Mouse (Mus musculus): ENCODE measurements around the gene Gfpt2. TPM values are rescaled to one million over a fixed set of nuclear protein-coding genes. Genes with fewer than 3 reads are reported as not detected.
"Not testable (repeated sequence)": the region's sequence is repeated elsewhere in the genome, so short reads cannot be mapped to it uniquely, and the experiment has no call there.

Gene Gfpt2
- polyA plus RNA-seq, 1 experiment from 2014 or later: 10.4 TPM

GRCm38 (mm10) chr11:49794342-49795144 is 565 bp downstream of the Gfpt2 start:
- H3K27me3 ChIP-seq (ENCODE audit: insufficient read depth, low read length): no peaks in the 10 kb centered on the region
- DNase-seq: peak; percentile 66
- H3K4me2 ChIP-seq: peak overlapping the region; percentile 98
- H3K27ac ChIP-seq (ENCODE audit: low read depth): peak overlapping the region; percentile 63; the same call in 1 of the 2 replicates
- WGBS: 1% methylated on average over 45 of the region's 45 CpGs
- H3K9ac ChIP-seq: peak overlapping the region; percentile 64
- peak; percentile 73 for ATAC-seq (ENCODE audit: insufficient read depth)
- peak overlapping the region; percentile 61 for H3K4me3 ChIP-seq (ENCODE audit: low read depth, low read length)
- TF ChIP-seq CTCF (IDR thresholded peaks at IDR 0.05; ENCODE audit: low read depth): no peak
- no peaks in the 10 kb centered on the region; the same call in 1 of the 2 replicates for H3K9me3 ChIP-seq (ENCODE audit: low read depth, low read length)
- no peaks in the 10 kb centered on the region for H3K36me3 ChIP-seq (ENCODE audit: insufficient read depth)
- H3K4me1 ChIP-seq (ENCODE audit: insufficient read depth): 0 out of 2 replicates have a peak, but pooled peaks cover 3% of the 10 kb centered on the region

- no peak for TF ChIP-seq CTCF (IDR thresholded peaks at IDR 0.05; ENCODE audit: low read depth)
- H3K4me1 ChIP-seq (ENCODE audit: insufficient read depth): 0 out of 2 replicates have a peak, but pooled peaks cover 3% of the 10 kb centered on the region
- 82% methylated on average over 6 of the region's 6 CpGs for WGBS
- DNase-seq: no peak
- no peak for ATAC-seq (ENCODE audit: insufficient read depth)
- no peaks in the 10 kb centered on the region for H3K36me3 ChIP-seq (ENCODE audit: insufficient read depth)
- no peaks in the 10 kb centered on the region for H3K9me3 ChIP-seq (ENCODE audit: low read depth, low read length)
- H3K9ac ChIP-seq: no peak overlapping the region
- H3K27me3 ChIP-seq (ENCODE audit: insufficient read depth, low read length): no peaks in the 10 kb centered on the region
- H3K4me2 ChIP-seq: no peak overlapping the region
- no peak overlapping the region for H3K4me3 ChIP-seq (ENCODE audit: low read depth, low read length)
- no peak overlapping the region for H3K27ac ChIP-seq (ENCODE audit: low read depth)
Measured at GRCm38 (mm10) chr11:49798931-49799330, 5.0 kb downstream of the Gfpt2 start.

GRCm38 (mm10) chr11:49801516-49801915 is 7.5 kb downstream of the Gfpt2 start:
- Histone ChIP-seq H3K27ac (ENCODE audit: low read depth) (no peak overlapping the region), H3K9ac (no peak overlapping the region), H3K4me3 (ENCODE audit: low read depth, low read length) (no peak overlapping the region), H3K9me3 (ENCODE audit: low read depth, low read length) (no peaks in the 10 kb centered on the region), H3K27me3 (ENCODE audit: insufficient read depth, low read length) (no peaks in the 10 kb centered on the region), H3K36me3 (ENCODE audit: insufficient read depth) (no peaks in the 10 kb centered on the region), H3K4me2 (no peak overlapping the region), H3K4me1 (ENCODE audit: insufficient read depth) (no peaks in the 10 kb centered on the region)
- no peak for ATAC-seq (ENCODE audit: insufficient read depth)
- no peak for TF ChIP-seq CTCF (IDR thresholded peaks at IDR 0.05; ENCODE audit: low read depth)
- DNase-seq: peak; percentile 78
- WGBS: 42% methylated on average over 4 of the region's 4 CpGs

GRCm38 (mm10) chr11:49803801-49804200 is 9.8 kb downstream of the Gfpt2 start:
- Histone ChIP-seq H3K36me3 (ENCODE audit: insufficient read depth) (0 out of 2 replicates have a peak, but pooled peaks cover 6% of the 10 kb centered on the region), H3K9me3 (ENCODE audit: low read depth, low read length) (no peaks in the 10 kb centered on the region), H3K27ac (ENCODE audit: low read depth) (no peak overlapping the region), H3K4me3 (ENCODE audit: low read depth, low read length) (no peak overlapping the region), H3K27me3 (ENCODE audit: insufficient read depth, low read length) (no peaks in the 10 kb centered on the region), H3K4me2 (no peak overlapping the region), H3K4me1 (ENCODE audit: insufficient read depth) (no peaks in the 10 kb centered on the region), H3K9ac (no peak overlapping the region)
- 95% methylated on average over 4 of the region's 4 CpGs for WGBS
- TF ChIP-seq CTCF (IDR thresholded peaks at IDR 0.05; ENCODE audit: low read depth): 0 out of 2 replicates have a peak, but pooled peaks have one; percentile 4
- DNase-seq: no peak
- ATAC-seq (ENCODE audit: insufficient read depth): no peak

GRCm38 (mm10) chr11:49806218-49806617 is 12.2 kb downstream of the Gfpt2 start:
- no peaks in the 10 kb centered on the region for H3K27me3 ChIP-seq (ENCODE audit: insufficient read depth, low read length)
- 57% methylated on average over 3 of the region's 3 CpGs for WGBS
- no peak for TF ChIP-seq CTCF (IDR thresholded peaks at IDR 0.05; ENCODE audit: low read depth)
- H3K9me3 ChIP-seq (ENCODE audit: low read depth, low read length): no peaks in the 10 kb centered on the region
- no peaks in the 10 kb centered on the region for H3K4me1 ChIP-seq (ENCODE audit: insufficient read depth)
- DNase-seq (no peak), ATAC-seq (ENCODE audit: insufficient read depth) (no peak)
- no peak overlapping the region for H3K4me2 ChIP-seq
- no peak overlapping the region for H3K4me3 ChIP-seq (ENCODE audit: low read depth, low read length)
- H3K9ac ChIP-seq: no peak overlapping the region
- no peak overlapping the region for H3K27ac ChIP-seq (ENCODE audit: low read depth)
- 0 out of 2 replicates have a peak, but pooled peaks cover 10% of the 10 kb centered on the region for H3K36me3 ChIP-seq (ENCODE audit: insufficient read depth)

GRCm38 (mm10) chr11:49808946-49809345 is 15.0 kb downstream of the Gfpt2 start:
- 87% methylated on average over 9 of the region's 9 CpGs for WGBS
- Histone ChIP-seq H3K36me3 (ENCODE audit: insufficient read depth) (0 out of 2 replicates have a peak, but pooled peaks cover 10% of the 10 kb centered on the region), H3K4me1 (ENCODE audit: insufficient read depth) (no peaks in the 10 kb centered on the region), H3K4me3 (ENCODE audit: low read depth, low read length) (no peak overlapping the region), H3K27ac (ENCODE audit: low read depth) (no peak overlapping the region), H3K27me3 (ENCODE audit: insufficient read depth, low read length) (no peaks in the 10 kb centered on the region), H3K9ac (no peak overlapping the region), H3K4me2 (no peak overlapping the region), H3K9me3 (ENCODE audit: low read depth, low read length) (no peaks in the 10 kb centered on the region)
- TF ChIP-seq CTCF (IDR thresholded peaks at IDR 0.05; ENCODE audit: low read depth): no peak
- ATAC-seq (ENCODE audit: insufficient read depth): no peak
- DNase-seq: no peak

GRCm38 (mm10) chr11:49810696-49811095 is 16.7 kb downstream of the Gfpt2 start:
- ATAC-seq (ENCODE audit: insufficient read depth); H3K27ac ChIP-seq (ENCODE audit: low read depth); H3K4me3 ChIP-seq (ENCODE audit: low read depth, low read length); H3K4me2 ChIP-seq; H3K9me3 ChIP-seq (ENCODE audit: low read depth, low read length); H3K9ac ChIP-seq; H3K4me1 ChIP-seq (ENCODE audit: insufficient read depth); DNase-seq; H3K27me3 ChIP-seq (ENCODE audit: insufficient read depth, low read length): not testable (repeated sequence)
- WGBS: 70% methylated on average over 7 of the region's 7 CpGs
- 0 out of 2 replicates have a peak, but pooled peaks cover 14% of the 10 kb centered on the region for H3K36me3 ChIP-seq (ENCODE audit: insufficient read depth)
